Mouse (Mus musculus) midbrain, embryonic 10.5 days (tissue): Measurements from ENCODE around the gene Iqcb1. TPM values are rescaled to one million over a fixed set of nuclear protein-coding genes. Genes with fewer than 3 reads are reported as not detected.

Source experiments
- DNase-seq: peaks from one replicate; pipeline ENCODE4 v3.0.0-alpha.2; 2017; ENCODE audit warnings: low spot score
- H3K27ac ChIP-seq: fragments of 300-500 bp; sonication (generic); replicated peaks from 2 replicates; pipeline ENCODE4 v1.5.1; 2016; ENCODE audit warnings: mild to moderate bottlenecking
- H3K27me3 ChIP-seq: fragments of 300-500 bp; sonication (generic); 2 replicates; pipeline ENCODE4 v1.6.1; 2016; ENCODE audit warnings: low read depth, mild to moderate bottlenecking; ENCODE audit not compliant: poor library complexity, severe bottlenecking
- H3K36me3 ChIP-seq: fragments of 300-500 bp; sonication (generic); 2 replicates; pipeline ENCODE4 v1.6.1; 2016; ENCODE audit warnings: mild to moderate bottlenecking, moderate library complexity
- H3K4me1 ChIP-seq: fragments of 300-500 bp; sonication (generic); 2 replicates; pipeline ENCODE4 v1.6.1; 2016
- H3K4me3 ChIP-seq: fragments of 300-500 bp; sonication (generic); 2 replicates; pipeline ENCODE4 v1.5.1; 2016; ENCODE audit warnings: mild to moderate bottlenecking, moderate library complexity
- H3K9me3 ChIP-seq: fragments of 300-500 bp; sonication (generic); replicated peaks from 2 replicates; pipeline ENCODE4 v1.6.1; 2016; ENCODE audit warnings: mild to moderate bottlenecking
- WGBS: fragments of 180-500 bp; shearing (Covaris S2); methylation state at CpG from one replicate; pipeline ENCODE4 v1.1.7; 2016; 5-methylcytosine and 5-hydroxymethylcytosine counted together
- polyA plus RNA-seq: library from polyadenylated mRNA; unstranded; fragments of >200 nt; fragmentation: Nextera tagmentation; extraction: Ambion mirVana; gene quantifications from 2 replicates; pipeline ENCODE4 v1.2.1, GENCODE M21; 2016

Gene Iqcb1
- polyA plus RNA-seq, result 68.4 and 69.4 TPM in 2 replicates

DNA sequence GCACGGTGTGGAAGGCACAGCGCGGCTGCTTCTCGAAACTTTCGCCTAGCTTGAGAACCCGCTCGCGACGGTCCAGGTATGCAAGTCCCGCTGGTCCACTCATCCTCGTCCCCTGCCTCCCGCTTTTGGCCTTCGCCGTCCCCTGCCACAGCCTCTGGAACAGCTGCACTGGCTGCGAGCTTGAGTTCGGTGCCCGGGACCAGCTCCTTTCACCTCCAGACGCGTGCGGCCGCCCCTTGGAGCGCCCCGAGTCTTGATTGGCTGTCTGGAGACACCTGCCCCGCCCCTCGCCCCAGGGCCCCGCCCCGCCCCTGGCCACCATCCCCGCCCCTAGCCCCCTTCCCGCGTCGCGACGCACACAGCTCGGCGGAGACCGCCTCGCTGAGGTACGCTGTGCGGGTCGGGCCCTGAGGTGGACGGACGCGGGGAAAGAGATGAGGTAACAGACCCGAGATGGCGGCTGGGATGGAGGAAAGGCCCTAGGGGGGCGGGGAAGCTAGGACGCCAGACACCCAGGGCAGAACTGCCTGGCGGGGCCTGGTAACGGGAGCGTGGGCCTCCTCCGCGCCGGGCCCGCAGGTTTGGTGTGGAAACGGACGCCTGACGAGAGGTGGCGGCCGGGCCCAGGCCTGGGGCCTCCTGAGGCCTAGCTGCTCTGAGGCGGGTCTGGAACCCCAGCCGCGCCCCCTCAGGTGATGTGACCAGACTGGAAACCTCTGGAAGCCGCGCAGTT, at the start of gene Iqcb1:
Gene Iqcb1, plus strand, starts transcription at position 332 of the 733 bp plus-strand sequence.
- peaks cover 18% of the 10 kb centered on the region for H3K27me3 ChIP-seq
- peak within 1 kb of the TSS; percentile 90 for H3K4me3 ChIP-seq
- DNase-seq, result peak; percentile 93
- under 1% methylated on average over 63 of the region's 64 CpGs for WGBS
- peak within 1 kb of the TSS; percentile 92 for H3K27ac ChIP-seq
- no peaks in the 10 kb centered on the region for H3K9me3 ChIP-seq
- peaks cover 24% of the 10 kb centered on the region for H3K36me3 ChIP-seq
- H3K4me1 ChIP-seq, result peaks cover 19% of the 10 kb centered on the region

DNA sequence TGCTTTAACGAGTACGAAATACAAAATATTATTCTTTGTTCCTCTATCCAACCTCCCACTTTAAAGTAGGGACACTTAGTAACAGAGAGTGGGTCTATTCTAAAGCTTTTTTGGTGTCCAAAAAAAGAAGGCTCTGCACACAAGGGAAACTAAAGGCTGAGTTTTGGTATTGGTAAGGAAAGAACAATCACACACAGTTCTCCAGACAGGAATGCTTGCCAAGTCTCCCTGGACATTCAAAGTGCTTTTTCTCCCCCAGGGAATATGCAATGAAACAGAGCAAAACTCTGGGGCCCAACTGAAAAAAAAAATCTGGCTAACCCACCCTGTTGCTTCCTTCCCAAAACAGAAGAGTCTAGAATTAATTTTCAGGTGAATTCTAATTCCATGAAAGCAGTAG, 44.0 kb upstream of the Iqcb1 start:
- H3K27me3 ChIP-seq, result no peaks in the 10 kb centered on the region
- DNase-seq, result no peak
- WGBS, result 96% methylated on average over 2 of the region's 2 CpGs
- H3K9me3 ChIP-seq, result no peaks in the 10 kb centered on the region
- no peaks in the 10 kb centered on the region for H3K4me1 ChIP-seq
- H3K4me3 ChIP-seq, result no peak overlapping the region
- H3K27ac ChIP-seq, result no peak overlapping the region
- H3K36me3 ChIP-seq, result no peaks in the 10 kb centered on the region

DNA sequence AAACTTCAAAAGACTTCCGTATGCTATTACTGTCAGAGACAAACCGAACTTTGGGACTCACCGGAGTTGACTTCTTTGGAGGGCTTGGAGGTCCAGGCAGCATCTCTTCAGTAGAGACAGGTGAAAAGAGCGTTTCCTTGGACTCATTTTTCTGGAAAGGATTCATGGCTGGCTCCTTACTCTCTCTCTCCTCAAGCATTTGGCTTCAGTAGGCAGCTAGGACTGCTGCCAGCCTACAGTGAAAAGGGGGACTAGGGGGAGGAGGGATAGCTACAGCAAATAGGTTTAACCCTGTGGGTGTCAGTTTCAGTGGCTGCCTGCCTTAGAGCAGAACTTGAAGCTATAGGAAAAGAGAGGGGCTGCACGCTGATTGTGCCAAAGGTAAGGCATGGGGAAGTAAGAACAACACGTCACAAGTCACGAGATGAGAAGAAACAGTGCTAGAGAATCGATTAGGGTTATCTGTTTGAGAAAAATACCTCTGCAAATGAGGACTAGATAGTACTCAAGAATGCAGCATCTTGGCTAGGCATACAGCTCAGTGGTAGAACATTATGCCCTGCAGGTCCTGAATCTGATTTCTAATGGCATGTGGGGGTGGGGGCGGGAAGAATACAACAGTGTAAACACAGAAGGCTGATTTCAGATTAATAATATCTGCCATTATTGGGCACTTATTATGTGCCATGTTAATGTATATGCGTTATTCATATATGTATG, 43.4 kb upstream of the Iqcb1 start, which contains the start of gene Slc15a2:
Gene Slc15a2, minus strand, starts transcription at position 369 of the 720 bp plus-strand sequence.
- Histone ChIP-seq H3K4me3 (no peak within 1 kb of the TSS), H3K9me3 (no peaks in the 10 kb centered on the region), H3K27me3 (no peaks in the 10 kb centered on the region), H3K36me3 (no peaks in the 10 kb centered on the region), H3K27ac (no peak within 1 kb of the TSS), H3K4me1 (no peaks in the 10 kb centered on the region)
- DNase-seq, result no peak
- WGBS, result 79% methylated on average over 10 of the region's 10 CpGs

DNA sequence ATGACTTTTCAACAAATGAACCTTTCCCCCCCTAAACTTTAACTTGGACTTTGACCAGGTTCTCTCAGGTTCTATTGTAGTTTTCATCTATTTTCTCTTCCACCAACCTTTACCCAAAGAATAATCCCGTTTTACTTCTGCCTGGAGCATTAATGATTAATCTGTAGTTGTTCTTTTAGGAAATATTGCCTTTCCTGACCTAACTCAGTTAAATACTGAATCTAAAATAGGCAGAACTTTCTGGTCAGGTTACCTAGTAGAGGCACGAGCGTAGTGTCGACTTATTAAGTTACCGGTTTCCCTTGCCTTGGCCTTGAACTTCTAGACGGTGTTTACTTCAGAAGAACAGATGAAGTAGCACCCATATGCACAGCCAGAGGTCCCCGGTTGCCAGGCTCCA, 41.7 kb upstream of the Iqcb1 start:
- Histone ChIP-seq H3K36me3 (no peaks in the 10 kb centered on the region), H3K4me1 (no peaks in the 10 kb centered on the region), H3K4me3 (no peak overlapping the region), H3K27me3 (no peaks in the 10 kb centered on the region), H3K27ac (no peak overlapping the region), H3K9me3 (no peaks in the 10 kb centered on the region)
- DNase-seq, result no peak
- WGBS, result 91% methylated on average over 7 of the region's 7 CpGs

DNA sequence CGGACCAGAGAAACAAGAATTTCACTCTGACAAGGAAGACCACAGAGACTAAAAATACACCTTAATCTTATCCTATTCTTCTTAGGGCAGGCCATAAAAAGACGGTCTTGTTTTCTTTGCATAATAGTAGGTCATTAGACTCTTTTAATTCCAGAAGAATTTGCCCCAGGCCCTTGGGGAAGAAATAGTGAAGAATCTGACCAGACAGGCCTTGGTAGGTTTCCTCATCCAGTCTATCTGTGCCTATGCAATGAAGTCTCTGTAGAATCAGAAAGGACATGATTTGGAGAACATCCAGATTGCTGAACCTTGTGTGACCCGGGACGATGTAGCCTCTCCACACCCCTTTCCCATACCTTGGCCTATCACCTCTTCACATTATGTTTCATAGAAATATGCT, 38.0 kb upstream of the Iqcb1 start:
- Histone ChIP-seq H3K27ac (no peak overlapping the region), H3K4me1 (no peaks in the 10 kb centered on the region), H3K4me3 (no peak overlapping the region), H3K27me3 (no peaks in the 10 kb centered on the region), H3K9me3 (no peaks in the 10 kb centered on the region), H3K36me3 (no peaks in the 10 kb centered on the region)
- DNase-seq, result no peak
- WGBS, result 91% methylated on average over 4 of the region's 4 CpGs

DNA sequence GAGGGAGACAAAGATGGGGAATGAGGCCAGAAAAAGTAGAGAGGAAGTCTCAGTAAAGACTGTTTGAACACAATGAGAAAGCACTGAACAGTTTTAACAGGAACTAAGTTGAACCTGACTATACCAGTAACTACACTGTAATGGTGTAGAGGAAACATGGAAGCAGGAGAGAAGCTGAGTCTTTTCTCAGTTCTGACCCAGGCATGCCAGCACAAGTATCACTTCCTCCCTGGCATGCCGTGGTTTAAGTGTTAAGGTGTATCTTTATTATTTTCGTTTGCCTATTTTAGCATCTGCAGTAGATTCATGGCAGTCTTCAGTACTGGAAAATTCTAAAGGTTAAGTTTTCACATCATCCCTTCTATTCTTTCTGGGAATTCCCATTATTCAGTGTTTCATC, 33.2 kb upstream of the Iqcb1 start:
- DNase-seq, result no peak
- H3K4me3 ChIP-seq, result no peak overlapping the region
- WGBS, result 90% methylated on average over 2 of the region's 2 CpGs
- no peak overlapping the region for H3K27ac ChIP-seq
- no peaks in the 10 kb centered on the region for H3K9me3 ChIP-seq
- H3K27me3 ChIP-seq, result no peaks in the 10 kb centered on the region
- H3K4me1 ChIP-seq, result no peaks in the 10 kb centered on the region
- H3K36me3 ChIP-seq, result no peaks in the 10 kb centered on the region

DNA sequence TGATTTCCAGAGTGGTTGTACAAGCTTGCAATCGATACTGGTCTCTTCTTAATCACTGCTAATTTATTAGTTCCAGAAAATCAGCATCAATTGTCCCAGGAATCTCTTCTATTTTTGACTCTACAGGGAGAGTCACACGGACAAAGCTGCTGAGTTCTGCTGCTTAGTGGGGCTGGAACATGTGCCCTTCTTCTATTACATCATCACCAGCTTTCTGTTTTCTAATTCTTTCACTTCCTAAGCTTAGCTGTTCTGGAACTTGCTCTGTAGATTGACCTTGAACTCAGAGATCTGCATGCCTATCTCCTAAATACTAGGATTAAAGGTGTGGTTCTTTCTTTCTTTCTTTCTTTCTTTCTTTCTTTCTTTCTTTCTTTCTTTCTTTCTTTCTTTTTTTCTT, 29.9 kb upstream of the Iqcb1 start:
- no peak for DNase-seq
- H3K27ac ChIP-seq, result no peak overlapping the region
- WGBS, result 81% methylated on average over 2 of the region's 2 CpGs
- no peaks in the 10 kb centered on the region for H3K27me3 ChIP-seq
- no peak overlapping the region for H3K4me3 ChIP-seq
- no peaks in the 10 kb centered on the region for H3K36me3 ChIP-seq
- H3K4me1 ChIP-seq, result no peaks in the 10 kb centered on the region
- H3K9me3 ChIP-seq, result peaks cover 3% of the 10 kb centered on the region; the same call in 1 of the 2 replicates

DNA sequence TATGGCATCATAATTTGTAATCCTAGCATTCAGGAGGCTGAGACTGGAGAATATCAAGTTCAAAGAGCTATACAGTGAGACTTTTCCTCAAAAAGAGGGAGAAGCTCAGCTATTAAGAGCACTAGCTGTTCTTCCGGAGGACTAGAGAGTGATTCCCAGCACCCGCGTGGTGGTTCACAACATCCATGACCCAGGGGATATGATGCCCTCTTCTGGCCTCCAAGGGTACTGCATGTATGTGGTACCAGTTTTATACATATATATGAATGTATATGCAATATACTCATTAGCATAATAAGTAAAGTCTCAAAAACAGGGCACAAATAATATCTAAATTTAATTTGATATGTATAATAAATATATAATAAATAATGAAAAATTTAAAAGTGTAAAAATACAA, 25.8 kb upstream of the Iqcb1 start:
- 88% methylated on average over 3 of the region's 3 CpGs for WGBS
- no peak overlapping the region for H3K27ac ChIP-seq
- H3K36me3 ChIP-seq, result no peaks in the 10 kb centered on the region
- peaks cover 3% of the 10 kb centered on the region; the same call in 1 of the 2 replicates for H3K9me3 ChIP-seq
- H3K4me1 ChIP-seq, result no peaks in the 10 kb centered on the region
- H3K4me3 ChIP-seq, result no peak overlapping the region
- no peak for DNase-seq
- H3K27me3 ChIP-seq, result no peaks in the 10 kb centered on the region

DNA sequence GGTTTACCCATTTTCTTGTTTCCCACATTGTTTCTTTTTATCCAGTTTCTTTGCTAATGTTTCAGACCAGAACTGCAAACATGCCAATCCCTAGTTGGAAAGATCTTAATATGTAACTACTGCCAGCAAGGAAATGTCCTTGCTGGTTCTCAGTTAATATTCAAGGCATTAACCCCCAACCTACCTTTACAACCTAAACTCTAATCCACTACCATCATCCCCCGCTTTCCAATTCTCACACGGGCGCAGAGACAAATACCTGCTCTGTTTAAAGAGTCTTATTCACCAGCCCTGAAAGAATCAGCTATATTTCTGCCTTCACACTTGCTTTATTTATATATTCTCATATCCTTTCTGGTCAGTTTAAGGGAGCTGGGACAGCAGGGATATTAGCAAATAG, 19.6 kb upstream of the Iqcb1 start:
- Histone ChIP-seq H3K36me3 (no peaks in the 10 kb centered on the region), H3K4me3 (no peak overlapping the region), H3K4me1 (no peaks in the 10 kb centered on the region), H3K9me3 (no peaks in the 10 kb centered on the region), H3K27me3 (no peaks in the 10 kb centered on the region), H3K27ac (no peak overlapping the region)
- DNase-seq, result no peak
- WGBS, result 91% methylated on average over 3 of the region's 3 CpGs

DNA sequence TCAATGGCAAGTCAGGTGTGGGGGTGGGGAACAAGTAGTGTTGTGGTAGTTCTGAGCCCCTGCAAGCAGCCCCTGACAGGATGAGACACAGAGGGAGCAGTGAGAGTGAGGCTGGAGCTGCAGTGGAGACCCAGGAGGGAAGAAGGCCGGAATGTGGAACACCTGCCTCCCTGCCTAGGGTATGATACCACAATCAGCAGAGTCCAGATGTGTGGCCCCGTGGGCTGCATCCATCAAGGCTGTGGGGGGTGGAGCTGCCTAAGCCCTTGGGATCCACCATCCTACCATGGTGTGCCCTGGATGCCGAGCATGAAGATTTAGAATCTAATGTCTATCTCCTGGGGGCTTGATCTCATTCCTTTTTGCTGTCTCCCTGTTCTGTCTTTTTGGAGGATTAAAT, 14.5 kb upstream of the Iqcb1 start:
- H3K27me3 ChIP-seq, result no peaks in the 10 kb centered on the region
- no peak overlapping the region for H3K27ac ChIP-seq
- H3K4me1 ChIP-seq, result no peaks in the 10 kb centered on the region
- no peaks in the 10 kb centered on the region for H3K36me3 ChIP-seq
- DNase-seq, result no peak
- WGBS, result 70% methylated on average over 3 of the region's 3 CpGs
- no peaks in the 10 kb centered on the region for H3K9me3 ChIP-seq
- no peak overlapping the region for H3K4me3 ChIP-seq

DNA sequence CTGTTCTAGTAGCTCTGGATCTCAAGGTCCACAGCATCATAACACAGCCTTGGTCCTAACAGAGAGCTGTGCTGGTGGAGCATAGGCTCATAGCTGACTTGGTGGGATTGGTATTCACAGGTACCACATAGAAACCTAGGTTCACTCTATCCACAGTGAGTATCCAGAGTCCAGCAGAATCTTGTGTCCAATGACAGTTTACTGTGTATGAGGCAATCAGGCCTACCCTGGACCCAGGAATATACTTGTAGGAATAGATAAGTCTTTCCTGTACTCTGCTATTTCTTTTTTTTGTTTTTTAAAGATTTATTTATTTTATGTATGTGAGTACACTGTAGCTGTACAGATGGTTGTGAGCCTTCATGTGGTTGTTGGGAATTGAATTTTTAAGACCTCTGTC, 11.3 kb upstream of the Iqcb1 start:
- no peaks in the 10 kb centered on the region for H3K27me3 ChIP-seq
- H3K27ac ChIP-seq, result no peak overlapping the region
- H3K9me3 ChIP-seq, result no peaks in the 10 kb centered on the region
- H3K36me3 ChIP-seq, result no peaks in the 10 kb centered on the region
- peaks cover 9% of the 10 kb centered on the region for H3K4me1 ChIP-seq
- DNase-seq, result no peak
- no peak overlapping the region for H3K4me3 ChIP-seq

DNA sequence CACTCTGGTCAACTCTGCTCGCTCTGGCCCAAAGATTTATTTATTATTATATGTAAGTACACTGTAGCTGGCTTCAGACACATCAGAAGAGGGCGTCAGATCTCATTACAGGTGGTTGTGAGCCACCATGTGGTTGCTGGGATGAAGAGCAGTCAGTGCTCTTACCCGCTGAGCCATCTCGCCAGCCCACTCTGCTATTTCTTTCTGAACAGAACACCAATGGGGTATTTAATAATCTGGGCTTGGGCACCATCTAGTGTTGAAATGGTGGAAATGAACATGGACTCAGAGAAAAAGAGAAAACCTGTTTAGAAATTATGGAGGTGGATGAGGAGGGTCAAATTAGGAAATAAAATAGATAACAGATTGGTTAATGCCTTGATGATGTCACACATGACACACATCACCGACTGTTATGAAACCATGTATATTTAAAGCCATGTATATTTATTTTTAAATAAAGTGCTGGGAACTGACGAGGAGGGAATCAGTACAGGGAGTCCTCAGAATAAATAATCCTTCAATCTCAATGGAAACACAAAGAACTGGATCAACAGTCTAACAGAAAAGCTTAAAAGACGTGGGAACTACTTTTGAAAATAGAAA, 10.8 kb upstream of the Iqcb1 start:
- peaks cover 10% of the 10 kb centered on the region for H3K4me1 ChIP-seq
- DNase-seq, result peak; percentile 61
- no peak overlapping the region for H3K4me3 ChIP-seq
- no peaks in the 10 kb centered on the region for H3K9me3 ChIP-seq
- WGBS, result 23% methylated on average over 7 of the region's 7 CpGs
- H3K27me3 ChIP-seq, result no peaks in the 10 kb centered on the region
- H3K36me3 ChIP-seq, result no peaks in the 10 kb centered on the region
- H3K27ac ChIP-seq, result no peak overlapping the region

DNA sequence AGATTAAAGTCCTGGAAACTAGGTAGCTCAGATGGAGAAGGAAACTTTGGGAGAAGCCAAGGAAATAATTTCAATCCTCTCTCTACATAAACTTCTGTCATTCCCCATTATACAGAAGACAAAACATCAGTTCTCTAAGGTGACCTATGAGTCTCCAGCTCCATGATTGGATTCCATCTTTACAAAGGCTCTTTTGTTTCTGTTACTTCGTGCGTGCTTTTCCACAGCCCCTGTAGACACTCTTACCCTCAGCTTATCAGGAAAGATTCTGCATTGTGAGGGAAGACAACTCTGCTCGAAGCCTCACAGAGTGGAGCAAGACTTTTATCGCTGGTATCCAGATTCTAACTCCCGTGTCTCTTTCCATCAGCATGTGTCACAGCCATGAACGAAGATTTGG, 8.2 kb upstream of the Iqcb1 start:
- Histone ChIP-seq H3K4me1 (peaks cover 10% of the 10 kb centered on the region), H3K27ac (no peak overlapping the region), H3K27me3 (no peaks in the 10 kb centered on the region), H3K9me3 (no peaks in the 10 kb centered on the region), H3K36me3 (no peaks in the 10 kb centered on the region), H3K4me3 (no peak overlapping the region)
- 59% methylated on average over 6 of the region's 6 CpGs for WGBS
- DNase-seq, result no peak
